Mouse (Mus musculus) olfactory bulb, adult 2 months (tissue): Measurements from ENCODE around the gene Ppp3ca. TPM values are rescaled to one million over a fixed set of nuclear protein-coding genes. Genes with fewer than 3 reads are reported as not detected.

Source experiments
- H3K27ac ChIP-seq: fragments of 200-500 bp; 2 replicates; pipeline ENCODE4 v1.5.1; 2012; ENCODE audit warnings: low read depth, low read length; ENCODE audit not compliant: insufficient read depth
- H3K4me1 ChIP-seq: fragments of 200-500 bp; 2 replicates; pipeline ENCODE4 v1.6.1; 2012; ENCODE audit warnings: low read length; ENCODE audit not compliant: control insufficient read depth, insufficient read depth
- H3K4me3 ChIP-seq: fragments of 200-500 bp; 2 replicates; pipeline ENCODE4 v1.5.1; 2012; ENCODE audit warnings: mild to moderate bottlenecking, low read depth, low read length, moderate library complexity; ENCODE audit not compliant: insufficient read depth
- CTCF ChIP-seq: fragments of 200-500 bp; IDR thresholded peaks from 2 replicates; pipeline ENCODE4 v1.5.1; 2012; ENCODE audit warnings: low read depth, mild to moderate bottlenecking, low read length, moderate library complexity; ENCODE audit not compliant: insufficient read depth
- POLR2A ChIP-seq: fragments of 200-500 bp; IDR thresholded peaks from 2 replicates; pipeline ENCODE4 v1.6.1; 2012; ENCODE audit warnings: mild to moderate bottlenecking, low read depth, low read length, moderate library complexity; ENCODE audit not compliant: insufficient read depth
- WGBS: fragments of 180-500 bp; shearing (Covaris S2); methylation state at CpG from one replicate; pipeline ENCODE4 v1.1.7; 2018; 5-methylcytosine and 5-hydroxymethylcytosine counted together
- polyA plus RNA-seq: library from polyadenylated mRNA; stranded (reverse); fragments of >200 nt; gene quantifications from 2 replicates; pipeline ENCODE4 v1.2.4, GENCODE M21; 2012; ENCODE audit warnings: low replicate concordance; ENCODE audit not compliant: missing spikeins, insufficient read depth, insufficient read length

Ppp3ca gene
- polyA plus RNA-seq, 1 experiment, result not detected

DNA sequence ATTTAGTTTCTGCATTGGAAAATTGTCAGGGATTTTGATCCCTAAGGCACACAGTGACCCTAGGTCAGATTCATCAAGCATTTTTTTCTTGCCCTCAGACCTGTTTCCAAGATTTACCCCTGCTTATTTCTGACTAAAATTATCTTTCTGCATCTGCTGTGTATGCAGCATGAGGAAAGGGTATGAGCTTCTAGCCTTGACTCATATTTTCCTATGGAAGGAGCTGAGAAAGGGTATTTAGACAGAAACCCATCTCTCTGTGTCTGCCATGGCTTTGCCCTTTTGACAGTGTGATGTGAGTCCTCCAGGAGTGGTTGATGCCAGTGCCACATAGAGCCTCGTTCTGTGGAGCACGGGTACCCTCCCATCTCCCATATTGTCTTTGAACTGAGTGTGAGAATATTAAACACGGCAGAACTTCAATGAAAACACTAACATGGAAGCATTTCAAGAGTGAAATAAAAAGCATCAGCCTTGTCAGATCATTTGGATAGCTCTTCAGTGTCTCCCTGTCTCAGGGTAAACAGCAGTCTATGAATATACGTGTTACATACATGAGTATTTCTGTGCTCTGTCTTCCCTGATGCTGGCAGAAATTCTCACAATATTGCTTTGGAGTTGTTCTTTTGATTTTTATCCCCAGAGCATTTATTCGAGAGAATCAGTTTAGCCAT lies 311.1 kb downstream of the Ppp3ca start:
- no peak overlapping the region for H3K4me3 ChIP-seq
- H3K27ac ChIP-seq, result no peak overlapping the region
- no peaks in the 10 kb centered on the region for H3K4me1 ChIP-seq
- 84% methylated on average over 5 of the region's 5 CpGs for WGBS
- TF ChIP-seq CTCF (no peak), POLR2A (no peak)

DNA sequence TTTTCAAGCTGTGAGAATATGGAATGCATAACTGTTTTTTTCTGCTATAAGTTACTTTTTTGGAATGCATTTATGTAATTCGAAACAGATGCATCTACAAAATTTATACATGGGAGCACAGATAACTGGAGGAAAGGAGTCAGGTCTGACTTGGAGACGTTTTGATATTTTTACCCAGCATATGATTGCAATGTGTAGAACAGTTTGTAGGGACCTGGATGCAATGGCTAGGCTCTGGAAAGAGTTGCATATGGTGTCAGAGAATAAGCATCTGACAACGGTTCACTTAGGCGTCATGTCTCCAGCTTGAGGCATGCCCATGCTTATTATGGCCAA lies 311.6 kb downstream of the Ppp3ca start:
- WGBS, result 91% methylated on average over 4 of the region's 4 CpGs
- TF ChIP-seq POLR2A (no peak), CTCF (no peak)
- H3K4me1 ChIP-seq, result no peaks in the 10 kb centered on the region
- H3K4me3 ChIP-seq, result no peak overlapping the region
- H3K27ac ChIP-seq, result no peak overlapping the region

GRCm38 (mm10) chr3:136982021-136982420 lies 312.1 kb downstream of the Ppp3ca start:
- H3K4me1 ChIP-seq, result no peaks in the 10 kb centered on the region
- H3K27ac ChIP-seq, result no peak overlapping the region
- 95% methylated on average over 11 of the region's 11 CpGs for WGBS
- no peak overlapping the region for H3K4me3 ChIP-seq
- TF ChIP-seq CTCF (no peak), POLR2A (no peak)

DNA sequence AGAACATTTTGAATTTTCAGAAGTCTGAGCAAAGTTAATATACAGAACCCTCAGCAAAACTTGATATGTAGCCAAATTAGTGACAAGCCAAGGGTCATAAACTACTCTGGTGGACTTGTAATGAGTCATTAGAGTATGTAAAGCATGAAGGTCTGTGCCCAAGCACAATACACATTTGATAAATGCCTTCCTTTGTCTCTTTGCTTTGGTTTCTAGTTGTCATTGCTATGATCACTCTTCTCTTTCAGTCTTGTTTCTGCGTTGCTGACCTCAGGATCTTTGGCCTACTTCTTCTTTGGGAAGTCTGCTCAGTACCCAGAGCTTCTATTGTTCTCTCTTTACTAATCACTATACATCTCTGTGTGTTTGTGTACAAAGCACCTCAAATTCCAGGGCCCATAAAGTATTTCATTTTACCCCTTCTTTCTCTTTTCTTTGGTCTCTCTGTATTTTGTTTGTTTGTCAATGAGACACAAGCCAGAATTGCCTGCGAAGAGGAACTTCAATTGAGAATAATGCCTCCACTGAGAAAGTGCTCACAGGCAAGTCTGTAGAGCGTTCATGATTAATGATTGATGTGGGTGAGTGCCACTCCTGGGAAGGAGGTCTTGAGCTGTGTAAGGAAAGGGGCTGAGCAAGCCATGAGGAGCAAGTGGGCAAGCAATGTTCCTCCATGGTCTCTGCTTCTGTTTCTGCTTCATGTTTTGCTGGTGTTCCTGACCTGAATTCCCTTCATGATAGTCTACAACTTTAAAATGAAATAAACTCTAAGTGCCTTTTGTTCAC lies 316.4 kb downstream of the Ppp3ca start:
- 67% methylated on average over 3 of the region's 3 CpGs for WGBS
- no peak overlapping the region for H3K4me3 ChIP-seq
- H3K4me1 ChIP-seq, result no peaks in the 10 kb centered on the region
- no peak overlapping the region for H3K27ac ChIP-seq
- TF ChIP-seq POLR2A (no peak), CTCF (no peak)
